Mouse (Mus musculus): ENCODE measurements at regions not wholly inside any gene's neighbourhood (a gene's known extent, or its start where the extent isn't known, plus 50 kb on each side); places are given as distances from the start of the nearest gene placed in this dataset.

DNA sequence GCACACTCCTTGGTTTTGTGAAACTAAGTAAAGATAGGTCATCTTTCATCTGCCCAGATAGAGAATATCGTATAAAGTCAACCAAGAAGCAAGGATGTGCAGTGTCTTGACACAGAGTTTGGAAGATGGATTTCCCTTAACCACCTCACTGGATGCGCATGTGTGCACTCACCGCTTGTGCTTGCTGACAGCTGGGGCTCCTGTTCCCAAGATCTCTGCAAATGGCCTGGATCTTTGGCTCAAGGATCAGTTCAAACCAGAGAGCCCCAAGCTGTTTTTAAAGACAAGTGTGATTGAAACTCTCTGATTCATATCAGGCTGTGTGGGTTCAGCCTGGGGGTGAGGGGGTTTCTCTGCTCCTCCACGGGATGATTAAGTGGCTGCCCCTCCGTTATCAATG is 288.6 kb upstream of the Lyplal1 start:
- Histone ChIP-seq H3K4me1 (replicated peaks) (no peaks in the 10 kb centered on the region), H3K4me2 (no peak overlapping the region), H3K27ac (no peak overlapping the region), H3K4me3 (replicated peaks) (no peak overlapping the region), H3K36me3 (no peaks in the 10 kb centered on the region), H3K9ac (no peak overlapping the region), H3K9me3 (replicated peaks) (no peaks in the 10 kb centered on the region), H3K27me3 (no peaks in the 10 kb centered on the region)
- WGBS (ENCODE audit: insufficient replicate concordance): 66% methylated on average over 5 of the region's 5 CpGs
- DNase-seq: no peak
- ATAC-seq (ENCODE audit: low read depth): no peak

DNA sequence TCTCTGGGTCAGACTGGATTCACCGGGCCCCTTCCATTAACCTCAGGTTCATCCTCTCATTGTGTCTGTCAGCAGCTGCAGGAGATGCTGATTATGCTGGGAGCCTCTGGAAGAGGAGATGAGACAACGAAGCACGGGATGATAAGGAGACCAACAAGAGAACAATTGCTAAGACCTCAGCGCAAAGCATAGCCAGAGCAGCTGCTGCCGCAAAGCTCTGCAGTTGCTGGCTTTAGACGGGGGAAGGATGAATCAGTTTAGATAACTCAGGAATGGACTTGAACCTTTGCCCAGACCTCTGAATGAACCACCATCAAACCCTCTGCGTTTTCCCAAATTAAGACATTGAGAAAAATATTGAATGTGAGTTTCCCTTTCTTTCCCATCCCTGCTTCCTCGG is 282.7 kb upstream of the Lyplal1 start:
- Histone ChIP-seq H3K36me3 (no peaks in the 10 kb centered on the region), H3K27me3 (no peaks in the 10 kb centered on the region), H3K4me3 (replicated peaks) (no peak overlapping the region), H3K27ac (no peak overlapping the region), H3K4me1 (replicated peaks) (no peaks in the 10 kb centered on the region), H3K4me2 (no peak overlapping the region), H3K9me3 (replicated peaks) (no peaks in the 10 kb centered on the region), H3K9ac (no peak overlapping the region)
- ATAC-seq (ENCODE audit: low read depth) (no peak), DNase-seq (no peak)
- WGBS (ENCODE audit: insufficient replicate concordance): 25% methylated on average over 8 of the region's 8 CpGs

GRCm38 (mm10) chr1:186393005-186393404 is 275.9 kb upstream of the Lyplal1 start:
- Histone ChIP-seq H3K9me3 (replicated peaks) (no peaks in the 10 kb centered on the region), H3K4me1 (replicated peaks) (no peaks in the 10 kb centered on the region), H3K27me3 (no peaks in the 10 kb centered on the region), H3K4me3 (replicated peaks) (no peak overlapping the region), H3K9ac (no peak overlapping the region), H3K4me2 (no peak overlapping the region), H3K36me3 (no peaks in the 10 kb centered on the region), H3K27ac (no peak overlapping the region)
- WGBS (ENCODE audit: insufficient replicate concordance): 48% methylated on average over 5 of the region's 5 CpGs
- no peak for DNase-seq
- ATAC-seq (ENCODE audit: low read depth): no peak

DNA sequence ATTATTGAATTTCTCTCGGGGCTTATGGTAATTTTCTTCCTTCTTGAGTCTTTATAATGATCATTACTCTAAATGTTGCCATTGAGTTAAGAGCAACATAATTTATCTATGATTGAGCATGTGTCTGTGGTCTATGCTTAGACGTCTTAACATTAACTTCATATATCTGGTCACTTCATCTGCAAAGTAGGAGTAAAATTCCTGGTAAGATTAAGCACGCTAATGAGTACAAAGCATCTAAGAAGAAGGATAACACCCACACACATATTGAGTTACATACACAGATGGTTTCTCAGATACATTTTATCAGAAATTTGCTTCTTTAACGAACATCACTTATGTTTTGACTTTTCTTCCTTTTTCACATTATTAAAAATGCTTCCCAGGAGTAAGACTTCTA is 267.3 kb upstream of the Lyplal1 start:
- DNase-seq (no peak), ATAC-seq (ENCODE audit: low read depth) (no peak)
- Histone ChIP-seq H3K4me3 (replicated peaks) (no peak overlapping the region), H3K9me3 (replicated peaks) (no peaks in the 10 kb centered on the region), H3K4me2 (no peak overlapping the region), H3K36me3 (no peaks in the 10 kb centered on the region), H3K4me1 (replicated peaks) (no peaks in the 10 kb centered on the region), H3K27me3 (no peaks in the 10 kb centered on the region), H3K9ac (no peak overlapping the region), H3K27ac (no peak overlapping the region)
- 60% methylated on average over 4 of the region's 4 CpGs for WGBS (ENCODE audit: insufficient replicate concordance)

DNA sequence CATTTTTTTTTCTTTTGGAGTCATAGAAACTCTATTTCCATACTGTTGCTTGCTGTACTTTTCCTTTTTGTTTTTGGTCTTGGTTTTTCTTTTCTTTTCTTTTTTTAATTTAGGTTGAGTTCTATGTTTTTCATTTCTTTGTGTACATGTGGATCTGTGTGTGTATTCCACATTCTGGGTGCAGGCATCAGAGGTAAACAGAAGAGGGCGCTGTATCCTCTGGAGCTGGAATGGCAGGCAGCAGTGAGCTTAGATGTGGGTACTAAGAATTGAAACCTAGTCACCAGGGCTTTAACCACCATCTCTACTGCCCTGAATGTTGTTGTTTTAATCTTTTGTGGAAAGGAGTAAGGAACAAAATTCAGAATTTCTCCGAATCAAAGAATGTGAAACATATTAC is 266.3 kb upstream of the Lyplal1 start:
- Histone ChIP-seq H3K27me3 (no peaks in the 10 kb centered on the region), H3K27ac (no peak overlapping the region), H3K9me3 (replicated peaks) (no peaks in the 10 kb centered on the region), H3K9ac (no peak overlapping the region), H3K4me2 (no peak overlapping the region), H3K36me3 (no peaks in the 10 kb centered on the region), H3K4me3 (replicated peaks) (no peak overlapping the region), H3K4me1 (replicated peaks) (no peaks in the 10 kb centered on the region)
- no peak for ATAC-seq (ENCODE audit: low read depth)
- 63% methylated on average over 2 of the region's 2 CpGs for WGBS (ENCODE audit: insufficient replicate concordance)
- DNase-seq: no peak

DNA sequence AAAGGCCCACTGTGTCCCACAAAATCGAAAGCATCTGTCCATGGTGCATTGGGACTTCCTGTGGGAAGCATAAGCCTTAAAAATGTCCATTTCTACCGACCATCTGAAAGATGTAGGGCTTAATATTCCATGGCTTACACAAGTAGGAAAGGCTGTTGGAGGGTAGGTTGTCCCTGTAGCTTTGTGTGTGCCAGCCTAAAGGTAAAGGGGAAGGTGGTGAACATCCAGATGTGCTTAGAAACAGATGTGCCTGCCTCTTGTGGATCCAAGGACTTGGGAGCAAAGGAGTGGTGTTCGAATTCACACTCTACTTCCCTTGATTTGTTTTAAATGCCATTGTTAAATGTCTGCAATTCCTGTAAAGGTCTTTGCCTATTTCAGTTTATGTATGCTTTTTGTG is 265.9 kb upstream of the Lyplal1 start:
- Histone ChIP-seq H3K36me3 (no peaks in the 10 kb centered on the region), H3K9me3 (replicated peaks) (no peaks in the 10 kb centered on the region), H3K27me3 (no peaks in the 10 kb centered on the region), H3K4me2 (no peak overlapping the region), H3K27ac (no peak overlapping the region), H3K4me1 (replicated peaks) (no peaks in the 10 kb centered on the region), H3K9ac (no peak overlapping the region), H3K4me3 (replicated peaks) (no peak overlapping the region)
- WGBS (ENCODE audit: insufficient replicate concordance): 60% methylated on average over 3 of the region's 3 CpGs
- ATAC-seq (ENCODE audit: low read depth): no peak
- DNase-seq: no peak

GRCm38 (mm10) chr1:186379938-186380847 is 263.1 kb upstream of the Lyplal1 start:
- Histone ChIP-seq H3K4me2 (no peak overlapping the region), H3K9me3 (replicated peaks) (no peaks in the 10 kb centered on the region), H3K27ac (no peak overlapping the region), H3K9ac (no peak overlapping the region), H3K36me3 (no peaks in the 10 kb centered on the region), H3K27me3 (no peaks in the 10 kb centered on the region), H3K4me1 (replicated peaks) (peaks cover 2% of the 10 kb centered on the region; the same call in 1 of the 2 replicates), H3K4me3 (replicated peaks) (no peak overlapping the region)
- no peak for DNase-seq
- ATAC-seq (ENCODE audit: low read depth): no peak
- WGBS (ENCODE audit: insufficient replicate concordance): 55% methylated on average over 10 of the region's 10 CpGs

DNA sequence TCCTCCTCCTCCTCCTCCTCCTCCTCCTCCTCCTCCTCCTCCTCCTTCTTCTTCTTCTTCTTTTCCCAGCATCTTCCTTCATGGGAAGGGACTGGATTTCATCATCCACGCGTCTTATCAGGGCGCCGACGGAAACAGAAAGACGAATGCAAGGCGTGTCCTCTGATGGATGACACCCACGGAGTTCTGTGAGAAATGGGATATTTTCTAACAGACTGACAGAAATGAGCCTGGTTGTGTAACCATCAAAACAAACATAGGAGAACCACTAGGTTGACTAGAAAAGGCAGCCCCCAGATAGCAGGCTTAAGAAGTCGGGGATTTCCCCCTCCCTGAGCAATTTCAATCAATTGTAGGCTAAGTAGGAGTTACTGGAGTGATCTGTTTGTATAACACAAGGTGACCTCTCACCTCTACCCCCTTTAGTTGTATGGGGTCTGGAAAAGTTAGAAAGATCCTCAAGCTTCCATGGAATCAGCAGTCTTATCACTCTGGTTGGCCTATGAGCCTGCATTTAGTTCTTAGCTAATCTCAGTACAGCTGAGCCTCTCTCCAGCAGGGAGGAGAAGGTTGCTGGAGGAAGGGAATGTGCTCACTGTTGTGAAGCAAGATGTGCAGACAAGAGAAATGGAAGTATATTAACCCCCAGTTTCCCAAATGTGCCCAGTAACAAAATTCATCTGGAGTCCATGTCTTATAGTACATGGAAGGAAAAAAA is 260.0 kb upstream of the Lyplal1 start:
- DNase-seq (no peak), ATAC-seq (ENCODE audit: low read depth) (no peak)
- H3K27ac ChIP-seq: no peak overlapping the region
- H3K36me3 ChIP-seq: no peaks in the 10 kb centered on the region
- no peaks in the 10 kb centered on the region for H3K9me3 ChIP-seq (replicated peaks)
- H3K4me1 ChIP-seq (replicated peaks): peaks cover 2% of the 10 kb centered on the region; the same call in 1 of the 2 replicates
- no peak overlapping the region for H3K9ac ChIP-seq
- no peak overlapping the region for H3K4me3 ChIP-seq (replicated peaks)
- WGBS (ENCODE audit: insufficient replicate concordance): 65% methylated on average over 7 of the region's 9 CpGs
- no peaks in the 10 kb centered on the region for H3K27me3 ChIP-seq
- no peak overlapping the region for H3K4me2 ChIP-seq

GRCm38 (mm10) chr1:186374009-186374649 is 257.0 kb upstream of the Lyplal1 start:
- Histone ChIP-seq H3K27me3 (no peaks in the 10 kb centered on the region), H3K4me1 (replicated peaks) (peaks cover 2% of the 10 kb centered on the region; the same call in 1 of the 2 replicates), H3K9me3 (replicated peaks) (no peaks in the 10 kb centered on the region; the same call in 1 of the 2 replicates), H3K4me2 (no peak overlapping the region), H3K9ac (no peak overlapping the region), H3K27ac (no peak overlapping the region; the same call in 1 of the 2 replicates), H3K4me3 (replicated peaks) (no peak overlapping the region), H3K36me3 (no peaks in the 10 kb centered on the region)
- ATAC-seq (ENCODE audit: low read depth) (peak; percentile 64), DNase-seq (no peak)
- 54% methylated on average over 9 of the region's 9 CpGs for whole genome bisulfite sequencing (ENCODE audit: insufficient replicate concordance)

GRCm38 (mm10) chr1:186373386-186373785 is 256.3 kb upstream of the Lyplal1 start:
- Histone ChIP-seq H3K27me3 (no peaks in the 10 kb centered on the region), H3K4me2 (no peak overlapping the region), H3K27ac (no peak overlapping the region), H3K4me3 (replicated peaks) (no peak overlapping the region), H3K9ac (no peak overlapping the region), H3K9me3 (replicated peaks) (no peaks in the 10 kb centered on the region; the same call in 1 of the 2 replicates), H3K4me1 (replicated peaks) (peaks cover 2% of the 10 kb centered on the region; the same call in 1 of the 2 replicates), H3K36me3 (no peaks in the 10 kb centered on the region)
- WGBS (ENCODE audit: insufficient replicate concordance): 54% methylated on average over 4 of the region's 4 CpGs
- no peak for ATAC-seq (ENCODE audit: low read depth)
- no peak for DNase-seq

GRCm38 (mm10) chr1:186372770-186373353 is 255.8 kb upstream of the Lyplal1 start:
- H3K27ac ChIP-seq: no peak overlapping the region
- no peak overlapping the region for H3K4me3 ChIP-seq (replicated peaks)
- H3K36me3 ChIP-seq: no peaks in the 10 kb centered on the region
- H3K27me3 ChIP-seq: no peaks in the 10 kb centered on the region
- ATAC-seq (ENCODE audit: low read depth): peak; percentile 38
- no peak for DNase-seq
- H3K9ac ChIP-seq: no peak overlapping the region
- peaks cover 2% of the 10 kb centered on the region; the same call in 1 of the 2 replicates for H3K4me1 ChIP-seq (replicated peaks)
- H3K4me2 ChIP-seq: no peak overlapping the region
- no peaks in the 10 kb centered on the region; the same call in 1 of the 2 replicates for H3K9me3 ChIP-seq (replicated peaks)
- 67% methylated on average over 2 of the region's 2 CpGs for WGBS (ENCODE audit: insufficient replicate concordance)
